Mouse (Mus musculus): ENCODE data around the gene Gm10642.

- TF ChIP-seq GATA1 (IDR thresholded peaks at IDR 0.05; ENCODE audit: borderline replicate concordance, low read length) (no peak), FLI1 (IDR thresholded peaks at IDR 0.05; ENCODE audit: low read length) (no peak)
These were observed 26.2 kb downstream of the Gm10642 start for GRCm38 (mm10) chr9:70682202-70682601.
